Mouse (Mus musculus) MEL (cell line): ENCODE data around the gene Grip2. TPM values are rescaled to one million over a fixed set of nuclear protein-coding genes. Genes with fewer than 3 reads are reported as not detected.

Source experiments
- DNase-seq: peaks from one replicate; pipeline ENCODE4 v3.0.0; 2011; ENCODE audit warnings: low read depth, low spot score
- H3K27ac ChIP-seq: 2 replicates; pipeline ENCODE4 v1.5.1; 2012; ENCODE audit warnings: low read depth, mild to moderate bottlenecking, control low read depth, low read length, moderate library complexity; ENCODE audit not compliant: control insufficient read depth
- H3K27me3 ChIP-seq, 2 experiments: fragments of 150-350 bp in 1 of 2; sonication (generic) in 1 of 2; 2 replicates each; pipeline ENCODE4 v1.6.1; 2012; ENCODE audit warnings: low read length in 2 of 2, mild to moderate bottlenecking in 2 of 2, improper control_type of control experiment in 1 of 2, moderate library complexity in 1 of 2; ENCODE audit not compliant: insufficient read depth in 2 of 2, control insufficient read depth in 1 of 2
- H3K36me3 ChIP-seq, 2 experiments: 2 replicates each; pipeline ENCODE4 v1.6.1; 2012 to 2014; ENCODE audit warnings: low read length in 2 of 2, improper control_type of control experiment in 1 of 2, inconsistent platforms in 1 of 2, mild to moderate bottlenecking in 1 of 2; ENCODE audit not compliant: insufficient read depth in 2 of 2, control insufficient read depth in 1 of 2
- H3K4me1 ChIP-seq, 2 experiments: fragments of 150-350 bp in 1 of 2; sonication (generic) in 1 of 2; 2 replicates each; pipeline ENCODE4 v1.6.1; 2012; ENCODE audit warnings: low read length in 2 of 2, improper control_type of control experiment in 1 of 2, mild to moderate bottlenecking in 1 of 2; ENCODE audit not compliant: insufficient read depth in 2 of 2, control insufficient read depth in 1 of 2
- H3K4me3 ChIP-seq, 2 experiments: fragments of 150-350 bp in 1 of 2; sonication (generic) in 1 of 2; 2 replicates each; pipeline ENCODE4 v1.5.1; 2012; ENCODE audit warnings: low read depth in 2 of 2, low read length in 2 of 2, mild to moderate bottlenecking in 2 of 2, moderate library complexity in 2 of 2, control low read depth in 1 of 2, improper control_type of control experiment in 1 of 2; ENCODE audit not compliant: control insufficient read depth in 1 of 2, insufficient read depth in 1 of 2
- H3K79me2 ChIP-seq: 2 replicates; pipeline ENCODE4 v1.6.1; 2012; ENCODE audit warnings: mild to moderate bottlenecking, low read length, moderate library complexity; ENCODE audit not compliant: control insufficient read depth, poor library complexity, insufficient read depth
- H3K9ac ChIP-seq: 2 replicates; pipeline ENCODE4 v1.6.1; 2012; ENCODE audit warnings: low read depth, mild to moderate bottlenecking, control low read depth, low read length, moderate library complexity; ENCODE audit not compliant: control insufficient read depth, poor library complexity, severe bottlenecking
- H3K9me3 ChIP-seq: fragments of 150-350 bp; sonication (generic); replicated peaks from 2 replicates; pipeline ENCODE4 v1.6.1; 2012; ENCODE audit warnings: mild to moderate bottlenecking, low read length, improper control_type of control experiment, moderate library complexity; ENCODE audit not compliant: insufficient read depth
- BHLHE40 ChIP-seq: IDR thresholded peaks from 2 replicates; pipeline ENCODE4 v1.6.1; 2012; ENCODE audit warnings: low read depth, mild to moderate bottlenecking, inconsistent platforms, low read length, improper control_type of control experiment, borderline replicate concordance
- CTCF ChIP-seq, 3 experiments: IDR thresholded peaks in 2 of 3; conservative IDR thresholded peaks in 1 of 3; 2 replicates each; pipeline ENCODE4 v1.5.1; 2011 to 2012; ENCODE audit warnings: low read length in 3 of 3, low read depth in 2 of 3, mild to moderate bottlenecking in 2 of 3, improper control_type of control experiment in 1 of 3, inconsistent platforms in 1 of 3, mixed read lengths in 1 of 3, moderate library complexity in 1 of 3; ENCODE audit not compliant: control insufficient read depth in 1 of 3, insufficient read depth in 1 of 3, poor library complexity in 1 of 3, severe bottlenecking in 1 of 3
- ELF1 ChIP-seq: IDR thresholded peaks from 2 replicates; pipeline ENCODE4 v1.6.1; 2014; ENCODE audit warnings: low read depth, mild to moderate bottlenecking, inconsistent platforms, low read length, improper control_type of control experiment, moderate library complexity
- EP300 ChIP-seq, 2 experiments: IDR thresholded peaks; 2 replicates each; pipeline ENCODE4 v1.6.1; 2011; ENCODE audit warnings: improper control_type of control experiment in 2 of 2, low read length in 2 of 2, low read depth in 1 of 2, mild to moderate bottlenecking in 1 of 2
- ETS1 ChIP-seq: IDR thresholded peaks from 2 replicates; pipeline ENCODE4 v1.6.1; 2012; ENCODE audit warnings: low read depth, mild to moderate bottlenecking, inconsistent platforms, low read length, improper control_type of control experiment, moderate library complexity
- GABPA ChIP-seq: IDR thresholded peaks from 2 replicates; pipeline ENCODE4 v1.6.1; 2012; ENCODE audit warnings: low read depth, mild to moderate bottlenecking, inconsistent platforms, low read length, improper control_type of control experiment, moderate library complexity
- GATA1 ChIP-seq: IDR thresholded peaks from 2 replicates; pipeline ENCODE4 v1.6.1; 2011; ENCODE audit warnings: low read depth, low read length, improper control_type of control experiment
- HCFC1 ChIP-seq: IDR thresholded peaks from 2 replicates; pipeline ENCODE4 v1.6.1; 2012; ENCODE audit warnings: low read depth, mild to moderate bottlenecking, inconsistent platforms, low read length, improper control_type of control experiment, moderate library complexity
- JUND ChIP-seq: IDR thresholded peaks from 2 replicates; pipeline ENCODE4 v1.6.1; 2011; ENCODE audit warnings: low read depth, mild to moderate bottlenecking, improper control_type of control experiment, low read length
- KAT2A ChIP-seq: conservative IDR thresholded peaks from 2 replicates; pipeline ENCODE4 v1.6.1; 2012; ENCODE audit warnings: low read depth, low read length, improper control_type of control experiment, inconsistent platforms
- MYB ChIP-seq: IDR thresholded peaks from 2 replicates; pipeline ENCODE4 v1.6.1; 2011; ENCODE audit warnings: mild to moderate bottlenecking, low read depth, low read length, improper control_type of control experiment
- MYC ChIP-seq: IDR thresholded peaks from 2 replicates; pipeline ENCODE4 v1.6.1; 2011; ENCODE audit warnings: low read depth, mild to moderate bottlenecking, low read length, improper control_type of control experiment, moderate library complexity
- NELFE ChIP-seq: IDR thresholded peaks from 2 replicates; pipeline ENCODE4 v1.6.1; 2011; ENCODE audit warnings: low read depth, low read length, improper control_type of control experiment
- NRF1 ChIP-seq: IDR thresholded peaks from 2 replicates; pipeline ENCODE4 v1.6.1; 2014; ENCODE audit warnings: low read depth, mild to moderate bottlenecking, inconsistent platforms, low read length, improper control_type of control experiment, moderate library complexity; ENCODE audit not compliant: poor library complexity, insufficient read depth, severe bottlenecking
- POLR2AphosphoS2 ChIP-seq: IDR thresholded peaks from 2 replicates; pipeline ENCODE4 v1.6.1; 2011; ENCODE audit warnings: low read length, improper control_type of control experiment
- POLR2AphosphoS5 ChIP-seq: IDR thresholded peaks from 2 replicates; pipeline ENCODE4 v1.6.1; 2012; ENCODE audit warnings: low read depth, borderline replicate concordance, mild to moderate bottlenecking, inconsistent platforms, low read length, moderate library complexity, mixed read lengths
- RAD21 ChIP-seq: IDR thresholded peaks from 2 replicates; pipeline ENCODE4 v1.6.1; 2011; ENCODE audit warnings: mild to moderate bottlenecking, low read depth, low read length, improper control_type of control experiment
- RCOR1 ChIP-seq: IDR thresholded peaks from 2 replicates; pipeline ENCODE4 v1.6.1; 2012; ENCODE audit warnings: low read depth, mild to moderate bottlenecking, inconsistent platforms, low read length, improper control_type of control experiment
- SIN3A ChIP-seq: IDR thresholded peaks from 2 replicates; pipeline ENCODE4 v1.6.1; 2012; ENCODE audit warnings: low read length, improper control_type of control experiment, inconsistent platforms
- SMC3 ChIP-seq: IDR thresholded peaks from 2 replicates; pipeline ENCODE4 v1.6.1; 2011; ENCODE audit warnings: low read depth, low read length, improper control_type of control experiment
- TAL1 ChIP-seq: IDR thresholded peaks from 2 replicates; pipeline ENCODE4 v1.6.1; 2012; ENCODE audit warnings: mild to moderate bottlenecking, inconsistent platforms, low read length, moderate library complexity, mixed read lengths
- UBTF ChIP-seq: IDR thresholded peaks from 2 replicates; pipeline ENCODE4 v1.6.1; 2012; ENCODE audit warnings: low read depth, mild to moderate bottlenecking, inconsistent platforms, low read length, improper control_type of control experiment, moderate library complexity, borderline replicate concordance; ENCODE audit not compliant: insufficient read depth
- USF2 ChIP-seq, 2 experiments: IDR thresholded peaks; 2 replicates each; pipeline ENCODE4 v1.6.1; 2011 to 2012; ENCODE audit warnings: improper control_type of control experiment in 2 of 2, low read length in 2 of 2, borderline replicate concordance in 1 of 2, inconsistent platforms in 1 of 2, low read depth in 1 of 2, mild to moderate bottlenecking in 1 of 2; ENCODE audit not compliant: insufficient read depth in 1 of 2
- ZMIZ1 ChIP-seq: IDR thresholded peaks from 2 replicates; pipeline ENCODE4 v1.6.1; 2012; ENCODE audit warnings: low read depth, mild to moderate bottlenecking, inconsistent platforms, low read length, improper control_type of control experiment, moderate library complexity
- ZNF384 ChIP-seq: IDR thresholded peaks from 2 replicates; pipeline ENCODE4 v1.6.1; 2012; ENCODE audit warnings: low read depth, mild to moderate bottlenecking, inconsistent platforms, low read length, improper control_type of control experiment
- polyA plus RNA-seq, 2 experiments: library from polyadenylated mRNA; stranded (reverse) in 1 of 2; unstranded in 1 of 2; fragments of >175 nt in 1 of 2; fragments of >200 nt in 1 of 2; gene quantifications; 2 replicates each; pipeline versions ENCODE4 v1.2.1 to v1.2.4; 2012; ENCODE audit warnings: low replicate concordance in 2 of 2, low read depth in 1 of 2; ENCODE audit not compliant: insufficient read length in 2 of 2, insufficient read depth in 1 of 2, missing spikeins in 1 of 2
- total RNA-seq: library from RNA; depleted of rRNA; stranded (reverse); fragments of 300-350 nt; gene quantifications from 2 replicates; pipeline ENCODE4 v1.2.3, GENCODE M21; 2012

Grip2 gene
- total and polyA plus RNA-seq, 3 experiments: not detected

DNA sequence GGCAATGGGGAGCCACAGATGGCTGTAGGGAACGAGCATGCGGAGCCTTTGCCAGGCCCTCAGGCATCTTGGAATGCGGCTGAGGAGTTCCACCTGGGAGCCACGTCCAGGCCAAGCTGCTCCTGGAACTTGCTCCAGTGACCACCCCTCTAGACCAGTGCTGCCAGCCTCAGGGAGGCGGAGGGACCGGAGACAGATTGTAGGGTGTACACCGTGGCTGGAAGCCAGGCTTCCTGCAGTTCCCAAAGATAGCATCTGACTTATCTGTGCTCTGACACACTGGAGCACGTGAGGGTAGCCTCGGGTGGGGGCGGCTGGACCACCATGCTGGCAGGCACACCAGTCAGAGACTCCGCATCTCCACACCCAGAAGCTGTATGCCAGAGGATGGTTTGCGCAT lies 28.6 kb downstream of the Grip2 start:
- no peak overlapping the region for H3K9ac ChIP-seq
- no peak overlapping the region for H3K27ac ChIP-seq
- DNase-seq: no peak
- H3K27me3 ChIP-seq: peaks cover 0 to 2% of the 10 kb centered on the region in 2 experiments; a peak in 2 of 4 replicates
- H3K36me3 ChIP-seq: no peaks in the 10 kb centered on the region
- H3K4me1 ChIP-seq: no peaks in the 10 kb centered on the region
- H3K4me3 ChIP-seq: no peak overlapping the region
- no peaks in the 10 kb centered on the region for H3K9me3 ChIP-seq
- TF ChIP-seq BHLHE40 (no peak), TAL1 (no peak), ZNF384 (no peak), POLR2AphosphoS2 (no peak), UBTF (no peak), MYC (no peak), KAT2A (no peak), SMC3 (no peak), CTCF (IDR thresholded peaks at IDR 0.05 in 2 of 3, conservative IDR thresholded peaks at IDR 0.05 in 1 of 3; ENCODE audit: control insufficient read depth in 1 of 3, insufficient read depth in 1 of 3, low read depth in 2 of 3, low read length in 3 of 3, poor library complexity in 1 of 3, severe bottlenecking in 1 of 3) (no peak), GABPA (no peak), USF2 (IDR thresholded peaks at IDR 0.05; ENCODE audit: borderline replicate concordance in 1 of 2, insufficient read depth in 1 of 2, low read depth in 1 of 2, low read length in 2 of 2) (no peak)
- no peaks in the 10 kb centered on the region for H3K79me2 ChIP-seq

DNA sequence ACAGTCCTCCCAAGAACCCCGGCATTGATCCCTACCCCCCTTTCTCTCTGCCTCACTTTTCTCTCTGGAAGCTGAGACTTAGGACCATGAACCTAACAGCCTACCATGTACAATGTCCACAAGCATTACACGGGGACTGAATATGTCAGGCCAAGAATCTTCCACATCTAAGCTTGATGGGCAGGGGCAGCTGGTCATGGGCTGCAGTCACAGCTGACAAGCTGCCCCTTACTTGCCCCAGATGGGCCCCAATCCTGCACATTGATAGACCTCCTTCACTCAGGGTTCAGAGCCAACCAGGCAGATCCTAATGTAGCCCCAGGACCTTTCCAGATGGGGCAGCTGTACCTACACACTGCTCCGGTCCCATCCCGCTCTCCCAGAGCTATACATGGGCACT lies 30.3 kb downstream of the Grip2 start:
- Histone ChIP-seq H3K9ac (no peak overlapping the region), H3K9me3 (no peaks in the 10 kb centered on the region), H3K79me2 (no peaks in the 10 kb centered on the region), H3K27me3 (peaks cover 0 to 3% of the 10 kb centered on the region in 2 experiments; a peak in 2 of 4 replicates), H3K36me3 (no peaks in the 10 kb centered on the region), H3K4me3 (no peak overlapping the region), H3K4me1 (no peaks in the 10 kb centered on the region), H3K27ac (no peak overlapping the region)
- DNase-seq: no peak
- no peak for TF ChIP-seq USF2 (IDR thresholded peaks at IDR 0.05; ENCODE audit: borderline replicate concordance in 1 of 2, insufficient read depth in 1 of 2, low read depth in 1 of 2, low read length in 2 of 2)
- TF ChIP-seq HCFC1: no peak
- no peak for TF ChIP-seq RAD21

DNA sequence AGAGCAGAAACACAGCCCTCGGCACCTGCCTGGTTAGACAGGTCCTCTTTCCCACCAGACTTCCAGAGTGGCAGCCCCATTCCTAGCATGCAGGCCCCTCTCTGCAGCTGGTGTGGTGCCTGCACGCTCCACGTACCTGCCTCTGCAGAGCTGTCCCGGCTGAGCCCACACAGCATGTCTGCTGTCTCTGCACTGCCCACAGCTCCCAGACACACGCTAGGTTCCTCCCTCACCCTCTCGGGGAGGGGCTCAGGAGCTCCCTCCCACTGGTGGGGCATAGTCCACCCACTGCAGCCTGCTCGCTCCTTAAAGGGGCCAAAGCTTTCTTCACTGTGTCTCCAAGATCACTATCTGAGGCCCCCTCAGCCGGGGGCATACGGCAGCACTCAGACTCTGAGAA lies 31.0 kb downstream of the Grip2 start:
- H3K4me1 ChIP-seq: no peaks in the 10 kb centered on the region
- TF ChIP-seq RCOR1 (no peak), GABPA (no peak), MYB (no peak), POLR2AphosphoS5 (no peak), ETS1 (no peak), KAT2A (no peak), ELF1 (no peak), ZMIZ1 (no peak), GATA1 (no peak), EP300 (IDR thresholded peaks at IDR 0.05; ENCODE audit: low read depth in 1 of 2, low read length in 2 of 2) (no peak), USF2 (IDR thresholded peaks at IDR 0.05; ENCODE audit: borderline replicate concordance in 1 of 2, insufficient read depth in 1 of 2, low read depth in 1 of 2, low read length in 2 of 2) (no peak), NELFE (no peak), ZNF384 (no peak), NRF1 (no peak), SIN3A (no peak), JUND (no peak), MYC (no peak)

More for the DNA sequence above, 31.0 kb downstream of the Grip2 start:
- no peaks in the 10 kb centered on the region for H3K9me3 ChIP-seq
- no peaks in the 10 kb centered on the region for H3K79me2 ChIP-seq
- no peak overlapping the region for H3K9ac ChIP-seq
- H3K4me3 ChIP-seq: no peak overlapping the region
- H3K27ac ChIP-seq: no peak overlapping the region
- peaks cover 0 to 3% of the 10 kb centered on the region in 2 experiments; a peak in 2 of 4 replicates for H3K27me3 ChIP-seq
- H3K36me3 ChIP-seq: no peaks in the 10 kb centered on the region
- no peak for DNase-seq
